11 mouse cellular contexts compared by ENCODE assay signal in genomic region chr7:110919721-110920120, GRCm38 (mm10). TPM values are rescaled to one million over a fixed set of nuclear protein-coding genes. Genes with fewer than 3 reads are reported as not detected.
A peak's percentile ranks its signal among the peaks of the same experiment; 100 is the strongest.
DNase-seq lines count a peak whose midpoint lies in the region; ATAC-seq lines count a peak whose summit lies in the region.
"Had no signal": no experiment of that assay in that cellular context is flagged by ENCODE, and none has a peak within 500 bp of the region (broad histone marks: within the 10 kb centered on the region; RNA-seq: fewer than 3 reads in every experiment).

No protein-coding gene starts in this region.

- no peak overlapping the region for H3K9ac ChIP-seq in lung, embryonic 16.5 days (ENCODE audit: low read length)
- no peak overlapping the region for H3K9ac ChIP-seq in forebrain, embryonic 15.5 days (replicated peaks)

- WGBS in lung, embryonic 16.5 days, result 30% methylated on average over 3 of the region's 3 CpGs
- 68% methylated on average over 3 of the region's 3 CpGs for WGBS in forebrain, embryonic 15.5 days

- 0 out of 2 replicates have a peak overlapping the region, but pooled peaks have one; percentile 5 for H3K4me2 ChIP-seq in lung, embryonic 16.5 days (ENCODE audit: low read depth, low read length)
- H3K4me2 ChIP-seq in forebrain, embryonic 15.5 days (replicated peaks), result no peak overlapping the region

- peak overlapping the region; percentile 13 for H3K27ac ChIP-seq in lung, embryonic 16.5 days (ENCODE audit: low read length)
- H3K27ac ChIP-seq in forebrain, embryonic 15.5 days (replicated peaks), result no peak overlapping the region

- ATAC-seq in lung, embryonic 16.5 days (ENCODE audit: low read depth), result no peak
- peak; percentile 30; the same call in 1 of the 2 replicates for ATAC-seq in common myeloid progenitor, adult 5-6 weeks (replicated peaks; ENCODE audit: low read depth, poor library complexity, severe bottlenecking)
- ATAC-seq in forebrain, embryonic 15.5 days (replicated peaks), result no peak
- ATAC-seq: inflammation-experienced regulatory T-cells, adult 6 months had no signal

- no peak for DNase-seq in lung, postnatal 25 days (ENCODE audit: low spot score)
- peak; percentile 78 for DNase-seq in thymus, postnatal 4 days
- DNase-seq in left cerebral cortex, adult 8-10 months (ENCODE audit: low spot score in 2 of 2), result no peak
- no peak for DNase-seq in gastrocnemius, postnatal 4 days (ENCODE audit: low spot score in 2 of 2)
- DNase-seq: cerebellum, postnatal 36 days; gastrocnemius, postnatal 10 days had no signal

- peaks cover 5% of the 10 kb centered on the region; the same call in 1 of the 2 replicates for H3K4me1 ChIP-seq in lung, embryonic 16.5 days (replicated peaks; ENCODE audit: control insufficient read depth, insufficient read depth, low read length)
- H3K4me1 ChIP-seq in megakaryocyte, embryonic 14.5 days, result peaks cover 93% of the 10 kb centered on the region
- no peaks in the 10 kb centered on the region for H3K4me1 ChIP-seq in forebrain, embryonic 15.5 days

- no peaks in the 10 kb centered on the region for H3K27me3 ChIP-seq in lung, embryonic 16.5 days (ENCODE audit: control insufficient read depth, insufficient read depth, low read depth, low read length)
- no peaks in the 10 kb centered on the region for H3K27me3 ChIP-seq in megakaryocyte, embryonic 14.5 days (replicated peaks)
- H3K27me3 ChIP-seq in forebrain, embryonic 15.5 days, result no peaks in the 10 kb centered on the region

- no peaks in the 10 kb centered on the region for H3K36me3 ChIP-seq in lung, embryonic 16.5 days (ENCODE audit: control insufficient read depth, insufficient read depth, low read length)
- H3K36me3 ChIP-seq in megakaryocyte, embryonic 14.5 days (replicated peaks; ENCODE audit: low read length), result peaks cover 96% of the 10 kb centered on the region
- H3K36me3 ChIP-seq in forebrain, embryonic 15.5 days, result no peaks in the 10 kb centered on the region

- no peak overlapping the region for H3K4me3 ChIP-seq in lung, embryonic 16.5 days (ENCODE audit: low read length)
- H3K4me3 ChIP-seq in megakaryocyte, embryonic 14.5 days (replicated peaks), result peak overlapping the region; percentile 80
- H3K4me3 ChIP-seq in forebrain, embryonic 15.5 days, result no peak overlapping the region

- H3K9me3 ChIP-seq in lung, embryonic 16.5 days (ENCODE audit: control insufficient read depth, low read length), result no peaks in the 10 kb centered on the region
- H3K9me3 ChIP-seq in megakaryocyte, embryonic 14.5 days, result no peaks in the 10 kb centered on the region
- H3K9me3 ChIP-seq in forebrain, embryonic 15.5 days, result no peaks in the 10 kb centered on the region

RNA-seq across cellular contexts. Expression of gene Lyve1, which starts 56.7 kb away (rescaled TPM):
- 67.3 and 72.5 TPM in 2 replicates for polyA plus RNA-seq in lung, embryonic 16.5 days (2015; fragmentation: Nextera tagmentation; extraction: Ambion mirVana)
- not detected in 2 replicates for total RNA-seq in common myeloid progenitor, adult 5-6 weeks (2017)
- 1.7 TPM in 1 of 2 replicates, not detected in the other for polyA plus RNA-seq in megakaryocyte, embryonic 14.5 days (2012; ENCODE audit: insufficient read depth, low replicate concordance)
- total RNA-seq in left cerebral cortex, adult 8-10 months (2022), result 1 to 10 TPM in 2 of 4 experiments, under 1 TPM in 2; 0.84 to 1.4 (median 0.99) TPM
- 3.5 and 4.1 TPM in 2 replicates for polyA plus RNA-seq in forebrain, embryonic 15.5 days (2015; fragmentation: Nextera tagmentation; extraction: Ambion mirVana)
- 10 to 100 TPM; 28.5 to 32.2 TPM for total RNA-seq in gastrocnemius, postnatal 4 days (2021)
- polyA plus RNA-seq: inflammation-experienced regulatory T-cells, adult 6 months had no signal

Comparison
In these comparisons a context has a peak if more than half of its experiments do, and no peak if none do; other contexts are left out.
1. RNA of gene Lyve1, which starts 56.7 kb away (total RNA-seq): 28.5 to 32.2 TPM in gastrocnemius, postnatal 4 days; 0.84 to 1.4 TPM in left cerebral cortex, adult 8-10 months and not detected in common myeloid progenitor, adult 5-6 weeks; every median in the first group is over 10 times any median in the second.